Mouse (Mus musculus) embryonic facial prominence, embryonic 15.5 days (tissue): Measurements from ENCODE around the gene Rassf3. TPM values are rescaled to one million over a fixed set of nuclear protein-coding genes. Genes with fewer than 3 reads are reported as not detected.

Experiments
- ATAC-seq: fragments of 200-750 bp; cut with Nextera tagmentation; 2 replicates; pipeline ENCODE4 v1.8.0; 2017; ENCODE audit warnings: low read depth, moderate TSS enrichment; ENCODE audit not compliant: insufficient number of reproducible peaks, low FRiP score, low TSS enrichment
- H3K27ac ChIP-seq: fragments of 300-500 bp; sonication (generic); replicated peaks from 2 replicates; pipeline ENCODE4 v1.5.1; 2015; ENCODE audit warnings: mild to moderate bottlenecking, inconsistent platforms
- H3K27me3 ChIP-seq: fragments of 300-500 bp; sonication (generic); 2 replicates; pipeline ENCODE4 v1.6.1; 2015; ENCODE audit warnings: inconsistent platforms
- H3K36me3 ChIP-seq: fragments of 300-500 bp; sonication (generic); 2 replicates; pipeline ENCODE4 v1.6.1; 2015; ENCODE audit warnings: mild to moderate bottlenecking, inconsistent platforms
- H3K4me1 ChIP-seq: fragments of 300-500 bp; sonication (generic); 2 replicates; pipeline ENCODE4 v1.6.1; 2015; ENCODE audit warnings: inconsistent platforms
- H3K4me2 ChIP-seq: fragments of 300-500 bp; sonication (generic); replicated peaks from 2 replicates; pipeline ENCODE4 v1.6.1; 2015; ENCODE audit warnings: mild to moderate bottlenecking, inconsistent platforms
- H3K4me3 ChIP-seq: fragments of 300-500 bp; sonication (generic); replicated peaks from 2 replicates; pipeline ENCODE4 v1.5.1; 2015; ENCODE audit warnings: mild to moderate bottlenecking, inconsistent platforms
- H3K9ac ChIP-seq: fragments of 300-500 bp; sonication (generic); 2 replicates; pipeline ENCODE4 v1.6.1; 2015; ENCODE audit warnings: inconsistent platforms
- H3K9me3 ChIP-seq: fragments of 300-500 bp; sonication (generic); replicated peaks from 2 replicates; pipeline ENCODE4 v1.6.1; 2016; ENCODE audit warnings: inconsistent platforms
- WGBS: fragments of 180-500 bp; shearing (Covaris S2); methylation state at CpG from one replicate; pipeline ENCODE4 v1.1.7; 2015; 5-methylcytosine and 5-hydroxymethylcytosine counted together
- polyA plus RNA-seq: library from polyadenylated mRNA; unstranded; fragments of >200 nt; fragmentation: Nextera tagmentation; extraction: Ambion mirVana; gene quantifications from 2 replicates; pipeline ENCODE4 v1.2.1, GENCODE M21; 2015

The Rassf3 gene
- polyA plus RNA-seq, 1 experiment from 2014 or later, result 20.3 TPM

- Histone ChIP-seq H3K9ac (no peak overlapping the region), H3K36me3 (no peaks in the 10 kb centered on the region), H3K4me3 (no peak overlapping the region), H3K27ac (peak overlapping the region; percentile 75), H3K27me3 (no peaks in the 10 kb centered on the region), H3K4me1 (peaks cover 63% of the 10 kb centered on the region), H3K4me2 (0 out of 2 replicates have a peak overlapping the region, but pooled peaks have one; percentile 36), H3K9me3 (no peaks in the 10 kb centered on the region)
- ATAC-seq, result no peak
- WGBS, result 18% methylated on average over 4 of the region's 4 CpGs
These were observed 39.5 kb downstream of the Rassf3 start for GRCm38 (mm10) chr10:121436693-121437092.

GRCm38 (mm10) chr10:121436258-121436645, 39.9 kb downstream of the Rassf3 start:
- Histone ChIP-seq H3K4me3 (no peak overlapping the region), H3K27me3 (no peaks in the 10 kb centered on the region), H3K9ac (no peak overlapping the region), H3K4me2 (peak overlapping the region; percentile 36), H3K9me3 (no peaks in the 10 kb centered on the region), H3K4me1 (peaks cover 68% of the 10 kb centered on the region), H3K27ac (peak overlapping the region; percentile 75), H3K36me3 (no peaks in the 10 kb centered on the region)
- no peak for ATAC-seq
- WGBS, result 22% methylated on average over 8 of the region's 8 CpGs

- Histone ChIP-seq H3K4me1 (peaks cover 69% of the 10 kb centered on the region), H3K9ac (no peak overlapping the region), H3K27me3 (no peaks in the 10 kb centered on the region), H3K27ac (peak overlapping the region; percentile 75), H3K36me3 (no peaks in the 10 kb centered on the region), H3K4me2 (peak overlapping the region; percentile 36), H3K9me3 (no peaks in the 10 kb centered on the region), H3K4me3 (peak overlapping the region; percentile 10; the same call in 1 of the 2 replicates)
- no peak for ATAC-seq
- 20% methylated on average over 28 of the region's 28 CpGs for WGBS
These were observed 40.4 kb downstream of the Rassf3 start for GRCm38 (mm10) chr10:121435546-121436257.

GRCm38 (mm10) chr10:121434441-121435103, 41.6 kb downstream of the Rassf3 start:
- Histone ChIP-seq H3K9me3 (no peaks in the 10 kb centered on the region), H3K27me3 (no peaks in the 10 kb centered on the region), H3K4me3 (no peak overlapping the region), H3K27ac (no peak overlapping the region), H3K9ac (no peak overlapping the region), H3K4me1 (peaks cover 69% of the 10 kb centered on the region), H3K4me2 (no peak overlapping the region), H3K36me3 (no peaks in the 10 kb centered on the region)
- 63% methylated on average over 15 of the region's 15 CpGs for whole genome bisulfite sequencing
- no peak for ATAC-seq

- Histone ChIP-seq H3K4me1 (peaks cover 86% of the 10 kb centered on the region), H3K9me3 (no peaks in the 10 kb centered on the region), H3K27ac (peak overlapping the region; percentile 86), H3K36me3 (no peaks in the 10 kb centered on the region), H3K27me3 (no peaks in the 10 kb centered on the region), H3K4me2 (peak overlapping the region; percentile 19), H3K4me3 (no peak overlapping the region), H3K9ac (no peak overlapping the region)
- peak; percentile 6; the same call in 1 of the 2 replicates for ATAC-seq
- 16% methylated on average over 16 of the region's 16 CpGs for WGBS
These were observed 43.4 kb downstream of the Rassf3 start for GRCm38 (mm10) chr10:121432635-121433280.

- no peaks in the 10 kb centered on the region for H3K9me3 ChIP-seq
- no peak for ATAC-seq
- 38% methylated on average over 12 of the region's 12 CpGs for WGBS
- no peak overlapping the region for H3K4me3 ChIP-seq
- H3K4me2 ChIP-seq, result peak overlapping the region; percentile 19
- no peaks in the 10 kb centered on the region for H3K36me3 ChIP-seq
- H3K27me3 ChIP-seq, result no peaks in the 10 kb centered on the region
- peak overlapping the region; percentile 86 for H3K27ac ChIP-seq
- peaks cover 86% of the 10 kb centered on the region for H3K4me1 ChIP-seq
- no peak overlapping the region for H3K9ac ChIP-seq
These were observed 44.0 kb downstream of the Rassf3 start for GRCm38 (mm10) chr10:121432041-121432634.

GRCm38 (mm10) chr10:121430764-121431540, 45.2 kb downstream of the Rassf3 start:
- H3K4me1 ChIP-seq, result peaks cover 78% of the 10 kb centered on the region
- no peaks in the 10 kb centered on the region for H3K27me3 ChIP-seq
- H3K9ac ChIP-seq, result no peak overlapping the region
- no peaks in the 10 kb centered on the region for H3K9me3 ChIP-seq
- H3K27ac ChIP-seq, result peak overlapping the region; percentile 68; the same call in 1 of the 2 replicates
- no peak overlapping the region for H3K4me3 ChIP-seq
- no peaks in the 10 kb centered on the region for H3K36me3 ChIP-seq
- no peak for ATAC-seq
- H3K4me2 ChIP-seq, result no peak overlapping the region
- 64% methylated on average over 15 of the region's 15 CpGs for WGBS

GRCm38 (mm10) chr10:121429981-121430682, 46.0 kb downstream of the Rassf3 start:
- H3K4me2 ChIP-seq, result peak overlapping the region; percentile 30
- H3K4me3 ChIP-seq, result no peak overlapping the region
- H3K27ac ChIP-seq, result peak overlapping the region; percentile 68
- 22% methylated on average over 14 of the region's 14 CpGs for WGBS
- peaks cover 78% of the 10 kb centered on the region for H3K4me1 ChIP-seq
- ATAC-seq, result no peak
- H3K9me3 ChIP-seq, result no peaks in the 10 kb centered on the region
- H3K36me3 ChIP-seq, result no peaks in the 10 kb centered on the region
- no peaks in the 10 kb centered on the region for H3K27me3 ChIP-seq
- no peak overlapping the region for H3K9ac ChIP-seq

GRCm38 (mm10) chr10:121429581-121429980, 46.6 kb downstream of the Rassf3 start:
- Histone ChIP-seq H3K4me2 (peak overlapping the region; percentile 30), H3K27ac (peak overlapping the region; percentile 68), H3K9ac (no peak overlapping the region), H3K9me3 (no peaks in the 10 kb centered on the region), H3K4me1 (peaks cover 74% of the 10 kb centered on the region), H3K36me3 (no peaks in the 10 kb centered on the region), H3K4me3 (no peak overlapping the region), H3K27me3 (no peaks in the 10 kb centered on the region)
- no peak for ATAC-seq
- WGBS, result 27% methylated on average over 8 of the region's 8 CpGs

- H3K4me2 ChIP-seq, result 0 out of 2 replicates have a peak overlapping the region, but pooled peaks have one; percentile 30
- no peaks in the 10 kb centered on the region for H3K27me3 ChIP-seq
- ATAC-seq, result peak; percentile 68
- peaks cover 74% of the 10 kb centered on the region for H3K4me1 ChIP-seq
- no peaks in the 10 kb centered on the region for H3K9me3 ChIP-seq
- no peak overlapping the region for H3K9ac ChIP-seq
- H3K4me3 ChIP-seq, result no peak overlapping the region
- 18% methylated on average over 2 of the region's 2 CpGs for WGBS
- peak overlapping the region; percentile 68 for H3K27ac ChIP-seq
- no peaks in the 10 kb centered on the region for H3K36me3 ChIP-seq
These were observed 47.1 kb downstream of the Rassf3 start for GRCm38 (mm10) chr10:121429089-121429488.
